Mouse (Mus musculus) neural tube, embryonic 13.5 days (tissue): ENCODE results near the gene Zdhhc7. TPM values are rescaled to one million over a fixed set of nuclear protein-coding genes. Genes with fewer than 3 reads are reported as not detected.

Experiments used
- ATAC-seq: fragments of 200-750 bp; cut with Nextera tagmentation; 2 replicates; pipeline ENCODE4 v1.8.0; 2017; ENCODE audit warnings: low read depth, mild to moderate bottlenecking, moderate TSS enrichment, moderate library complexity
- H3K27ac ChIP-seq: fragments of 300-500 bp; sonication (generic); replicated peaks from 2 replicates; pipeline ENCODE4 v1.5.1; 2015; ENCODE audit warnings: moderate library complexity, mild to moderate bottlenecking, inconsistent platforms
- H3K27me3 ChIP-seq: fragments of 300-500 bp; sonication (generic); 2 replicates; pipeline ENCODE4 v1.6.1; 2015; ENCODE audit warnings: mild to moderate bottlenecking, inconsistent platforms
- H3K36me3 ChIP-seq: fragments of 300-500 bp; sonication (generic); 2 replicates; pipeline ENCODE4 v1.6.1; 2015; ENCODE audit warnings: mild to moderate bottlenecking, inconsistent platforms
- H3K4me1 ChIP-seq: fragments of 300-500 bp; sonication (generic); replicated peaks from 2 replicates; pipeline ENCODE4 v1.6.1; 2015; ENCODE audit warnings: inconsistent platforms
- H3K4me2 ChIP-seq: fragments of 300-500 bp; sonication (generic); 2 replicates; pipeline ENCODE4 v1.6.1; 2015; ENCODE audit warnings: inconsistent platforms, mild to moderate bottlenecking, moderate library complexity
- H3K4me3 ChIP-seq: fragments of 300-500 bp; sonication (generic); 2 replicates; pipeline ENCODE4 v1.5.1; 2015; ENCODE audit warnings: mild to moderate bottlenecking, inconsistent platforms
- H3K9ac ChIP-seq: fragments of 300-500 bp; sonication (generic); 2 replicates; pipeline ENCODE4 v1.6.1; 2015; ENCODE audit warnings: moderate library complexity, mild to moderate bottlenecking, inconsistent platforms
- H3K9me3 ChIP-seq: fragments of 300-500 bp; sonication (generic); 2 replicates; pipeline ENCODE4 v1.6.1; 2016; ENCODE audit warnings: inconsistent platforms
- WGBS: fragments of 180-500 bp; shearing (Covaris S2); methylation state at CpG from one replicate; pipeline ENCODE4 v1.1.7; 2015; 5-methylcytosine and 5-hydroxymethylcytosine counted together
- polyA plus RNA-seq: library from polyadenylated mRNA; unstranded; fragments of >200 nt; fragmentation: Nextera tagmentation; extraction: Ambion mirVana; gene quantifications from 2 replicates; pipeline ENCODE4 v1.2.1, GENCODE M21; 2015

The Zdhhc7 gene
- polyA plus RNA-seq, 1 experiment from 2014 or later, result 30.4 TPM

DNA sequence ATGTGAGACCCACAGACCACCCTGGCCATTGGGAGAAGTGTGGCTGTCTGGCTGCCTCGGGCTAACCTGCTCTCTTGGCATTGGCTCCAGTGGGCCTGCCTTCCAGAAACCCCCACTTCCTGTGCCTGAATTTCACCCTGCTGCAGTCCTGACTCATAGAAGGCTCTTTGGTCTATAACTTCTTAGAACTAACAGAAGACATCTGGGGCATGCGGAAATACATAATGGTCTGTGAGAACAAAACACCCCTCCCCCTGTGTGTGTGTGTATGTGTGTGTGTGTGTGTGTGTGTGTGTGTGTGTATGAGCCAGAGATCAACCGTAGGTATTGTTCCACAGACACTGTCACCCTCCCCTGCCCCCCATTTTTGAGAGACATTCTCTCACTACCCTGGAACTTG lies 38.0 kb downstream of the Zdhhc7 start:
- ATAC-seq, result no peak
- Histone ChIP-seq H3K27me3 (no peaks in the 10 kb centered on the region), H3K27ac (no peak overlapping the region), H3K9me3 (no peaks in the 10 kb centered on the region), H3K4me2 (no peak overlapping the region), H3K4me3 (no peak overlapping the region), H3K4me1 (0 out of 2 replicates have a peak, but pooled peaks cover 3% of the 10 kb centered on the region), H3K36me3 (no peaks in the 10 kb centered on the region), H3K9ac (no peak overlapping the region)
- WGBS, result 81% methylated on average over 3 of the region's 3 CpGs

DNA sequence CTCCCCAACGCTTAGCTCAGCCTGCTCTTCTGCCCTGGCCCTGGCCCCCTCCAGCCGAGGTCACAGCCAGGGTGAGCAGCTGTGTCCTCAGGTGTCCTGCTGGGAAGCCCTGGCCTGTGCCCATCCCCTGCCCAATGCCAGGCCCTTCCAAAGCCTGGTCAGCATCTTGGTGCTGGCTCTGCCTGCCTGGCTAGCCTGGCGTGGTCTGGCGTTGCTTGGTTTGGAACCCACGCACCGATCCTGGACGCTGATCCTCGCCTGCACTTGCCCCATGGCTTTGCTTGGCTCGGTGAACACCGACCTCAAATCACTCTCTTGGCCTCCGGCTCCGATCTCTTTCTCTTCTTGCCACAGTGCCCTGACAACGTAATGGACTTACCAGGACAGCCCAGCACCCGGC lies 38.5 kb downstream of the Zdhhc7 start:
- 87% methylated on average over 14 of the region's 14 CpGs for WGBS
- no peaks in the 10 kb centered on the region for H3K27me3 ChIP-seq
- no peak overlapping the region for H3K4me3 ChIP-seq

GRCm38 (mm10) chr8:120057078-120057477 lies 44.2 kb downstream of the Zdhhc7 start:
- Histone ChIP-seq H3K9me3 (no peaks in the 10 kb centered on the region), H3K27ac (no peak overlapping the region), H3K4me2 (no peak overlapping the region), H3K36me3 (no peaks in the 10 kb centered on the region), H3K9ac (no peak overlapping the region), H3K27me3 (no peaks in the 10 kb centered on the region), H3K4me1 (no peaks in the 10 kb centered on the region), H3K4me3 (no peak overlapping the region)
- 76% methylated on average over 2 of the region's 2 CpGs for WGBS
- ATAC-seq, result no peak

More for the DNA sequence above, 38.5 kb downstream of the Zdhhc7 start:
- H3K9ac ChIP-seq, result no peak overlapping the region
- ATAC-seq, result no peak
- H3K4me1 ChIP-seq, result no peaks in the 10 kb centered on the region
- H3K36me3 ChIP-seq, result no peaks in the 10 kb centered on the region
- no peak overlapping the region for H3K27ac ChIP-seq
- no peaks in the 10 kb centered on the region for H3K9me3 ChIP-seq
- H3K4me2 ChIP-seq, result no peak overlapping the region

GRCm38 (mm10) chr8:120054833-120055232 lies 46.4 kb downstream of the Zdhhc7 start:
- Histone ChIP-seq H3K4me3 (no peak overlapping the region), H3K36me3 (no peaks in the 10 kb centered on the region), H3K9ac (no peak overlapping the region), H3K9me3 (no peaks in the 10 kb centered on the region), H3K4me1 (0 out of 2 replicates have a peak, but pooled peaks cover 4% of the 10 kb centered on the region), H3K27ac (no peak overlapping the region), H3K4me2 (no peak overlapping the region), H3K27me3 (no peaks in the 10 kb centered on the region)
- ATAC-seq, result no peak
- WGBS, result 86% methylated on average over 3 of the region's 3 CpGs

- H3K4me1 ChIP-seq, result 0 out of 2 replicates have a peak, but pooled peaks cover 4% of the 10 kb centered on the region
- no peak overlapping the region for H3K4me3 ChIP-seq
- no peaks in the 10 kb centered on the region for H3K27me3 ChIP-seq
- WGBS, result 75% methylated on average over 8 of the region's 8 CpGs
- H3K9me3 ChIP-seq, result no peaks in the 10 kb centered on the region
- no peaks in the 10 kb centered on the region for H3K36me3 ChIP-seq
- H3K4me2 ChIP-seq, result no peak overlapping the region
- H3K27ac ChIP-seq, result no peak overlapping the region
- no peak for ATAC-seq
- no peak overlapping the region for H3K9ac ChIP-seq
Observed at GRCm38 (mm10) chr8:120052318-120052717, 49.0 kb downstream of the Zdhhc7 start.

DNA sequence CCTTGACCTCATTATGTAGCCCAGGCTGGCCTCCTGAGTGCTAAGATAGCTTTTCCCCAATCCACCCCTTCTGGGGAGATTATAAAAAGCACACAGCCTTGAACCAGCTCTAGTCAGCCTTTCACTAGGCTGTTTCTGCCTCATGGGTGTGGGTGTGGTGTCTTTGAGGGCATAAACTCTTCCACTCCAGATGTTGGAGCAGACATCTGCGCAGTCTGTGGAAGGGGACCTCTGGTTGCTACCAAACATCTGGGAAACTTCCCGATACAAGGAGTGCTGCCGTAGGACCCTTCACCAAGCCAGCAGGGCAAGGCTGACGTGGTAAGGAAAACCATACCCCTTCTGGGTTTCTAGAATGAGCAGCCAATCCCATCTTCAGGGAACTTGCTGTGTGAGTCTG lies 49.4 kb downstream of the Zdhhc7 start:
- no peak overlapping the region for H3K27ac ChIP-seq
- no peak overlapping the region for H3K4me3 ChIP-seq
- WGBS, result 88% methylated on average over 4 of the region's 4 CpGs
- no peak overlapping the region for H3K4me2 ChIP-seq
- no peaks in the 10 kb centered on the region for H3K36me3 ChIP-seq
- H3K27me3 ChIP-seq, result no peaks in the 10 kb centered on the region
- no peak overlapping the region for H3K9ac ChIP-seq
- no peaks in the 10 kb centered on the region for H3K9me3 ChIP-seq
- H3K4me1 ChIP-seq, result 0 out of 2 replicates have a peak, but pooled peaks cover 5% of the 10 kb centered on the region
- no peak for ATAC-seq

DNA sequence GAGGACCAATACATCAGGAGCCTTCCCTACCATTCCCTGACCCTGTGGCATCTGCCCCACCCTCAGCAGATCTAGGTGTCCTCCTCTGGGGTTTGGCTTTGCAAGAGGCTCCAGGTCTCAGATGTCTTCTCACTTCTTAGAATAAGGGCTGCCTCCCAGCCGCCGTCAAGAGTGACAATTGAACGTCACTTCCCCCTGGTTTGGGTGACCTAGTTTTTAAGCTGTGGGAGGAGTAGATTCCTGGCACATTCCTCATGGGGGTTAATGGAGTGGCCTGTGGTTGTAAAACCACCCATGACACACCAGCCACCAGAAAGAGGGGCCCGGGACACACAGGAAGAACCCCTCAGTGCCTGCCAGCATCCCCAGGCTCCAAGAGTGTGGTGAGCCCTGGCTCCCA lies 50.3 kb downstream of the Zdhhc7 start:
- no peaks in the 10 kb centered on the region for H3K27me3 ChIP-seq
- H3K27ac ChIP-seq, result no peak overlapping the region
- no peak overlapping the region for H3K4me3 ChIP-seq
- no peak overlapping the region for H3K4me2 ChIP-seq
- no peak for ATAC-seq
- WGBS, result 65% methylated on average over 4 of the region's 4 CpGs
- H3K9ac ChIP-seq, result no peak overlapping the region
- H3K9me3 ChIP-seq, result no peaks in the 10 kb centered on the region
- no peaks in the 10 kb centered on the region for H3K36me3 ChIP-seq
- peaks cover 14% of the 10 kb centered on the region; the same call in 1 of the 2 replicates for H3K4me1 ChIP-seq

DNA sequence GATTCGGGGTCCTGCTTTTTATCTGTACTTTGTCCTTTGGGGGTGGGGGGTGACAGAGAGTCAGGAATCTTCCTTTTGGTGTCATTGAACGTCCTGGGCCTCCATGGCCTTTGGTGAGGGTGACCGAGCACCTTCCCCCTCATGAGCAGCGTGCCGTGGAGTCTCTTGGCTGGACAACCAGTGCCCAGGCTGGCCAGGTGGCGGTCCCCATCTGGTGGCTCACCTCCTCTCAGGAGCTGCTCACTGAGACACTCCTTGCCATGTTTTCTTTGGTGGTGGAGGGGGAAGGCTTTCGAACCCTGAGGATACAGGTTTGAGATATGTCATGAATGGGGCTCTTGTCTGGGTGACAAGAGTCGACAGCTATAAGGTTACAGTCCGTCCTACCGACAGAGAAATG lies 50.9 kb downstream of the Zdhhc7 start:
- no peaks in the 10 kb centered on the region for H3K9me3 ChIP-seq
- no peaks in the 10 kb centered on the region for H3K36me3 ChIP-seq
- no peak overlapping the region for H3K4me2 ChIP-seq
- 83% methylated on average over 10 of the region's 10 CpGs for WGBS
- no peak overlapping the region for H3K9ac ChIP-seq
- H3K27me3 ChIP-seq, result no peaks in the 10 kb centered on the region
- H3K4me3 ChIP-seq, result no peak overlapping the region
- ATAC-seq, result no peak
- H3K27ac ChIP-seq, result no peak overlapping the region
- peaks cover 15% of the 10 kb centered on the region; the same call in 1 of the 2 replicates for H3K4me1 ChIP-seq

DNA sequence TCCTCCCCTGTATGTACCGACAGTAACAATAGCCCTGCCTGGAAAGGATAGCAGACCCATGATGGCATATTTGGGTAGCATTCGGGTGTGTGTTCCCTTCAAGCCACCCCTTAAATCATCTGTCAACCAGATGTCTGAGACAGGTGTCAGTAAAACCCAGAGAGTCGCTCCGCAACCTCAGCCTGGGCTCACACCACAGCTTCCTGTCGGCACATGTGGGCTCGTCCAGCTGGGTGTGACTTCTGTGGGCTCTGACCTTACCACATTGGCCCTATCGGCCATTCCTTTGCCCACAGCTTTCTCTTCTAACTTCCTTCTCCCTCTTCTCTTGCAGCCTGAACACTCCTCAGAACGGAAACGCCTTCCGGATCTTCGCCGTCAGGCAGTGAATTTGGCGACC lies 51.3 kb downstream of the Zdhhc7 start:
- ATAC-seq, result no peak
- no peak overlapping the region for H3K4me3 ChIP-seq
- H3K27ac ChIP-seq, result no peak overlapping the region
- no peaks in the 10 kb centered on the region for H3K9me3 ChIP-seq
- no peak overlapping the region for H3K4me2 ChIP-seq
- H3K36me3 ChIP-seq, result no peaks in the 10 kb centered on the region
- peaks cover 15% of the 10 kb centered on the region; the same call in 1 of the 2 replicates for H3K4me1 ChIP-seq
- no peak overlapping the region for H3K9ac ChIP-seq
- WGBS, result 87% methylated on average over 13 of the region's 13 CpGs
- no peaks in the 10 kb centered on the region for H3K27me3 ChIP-seq

DNA sequence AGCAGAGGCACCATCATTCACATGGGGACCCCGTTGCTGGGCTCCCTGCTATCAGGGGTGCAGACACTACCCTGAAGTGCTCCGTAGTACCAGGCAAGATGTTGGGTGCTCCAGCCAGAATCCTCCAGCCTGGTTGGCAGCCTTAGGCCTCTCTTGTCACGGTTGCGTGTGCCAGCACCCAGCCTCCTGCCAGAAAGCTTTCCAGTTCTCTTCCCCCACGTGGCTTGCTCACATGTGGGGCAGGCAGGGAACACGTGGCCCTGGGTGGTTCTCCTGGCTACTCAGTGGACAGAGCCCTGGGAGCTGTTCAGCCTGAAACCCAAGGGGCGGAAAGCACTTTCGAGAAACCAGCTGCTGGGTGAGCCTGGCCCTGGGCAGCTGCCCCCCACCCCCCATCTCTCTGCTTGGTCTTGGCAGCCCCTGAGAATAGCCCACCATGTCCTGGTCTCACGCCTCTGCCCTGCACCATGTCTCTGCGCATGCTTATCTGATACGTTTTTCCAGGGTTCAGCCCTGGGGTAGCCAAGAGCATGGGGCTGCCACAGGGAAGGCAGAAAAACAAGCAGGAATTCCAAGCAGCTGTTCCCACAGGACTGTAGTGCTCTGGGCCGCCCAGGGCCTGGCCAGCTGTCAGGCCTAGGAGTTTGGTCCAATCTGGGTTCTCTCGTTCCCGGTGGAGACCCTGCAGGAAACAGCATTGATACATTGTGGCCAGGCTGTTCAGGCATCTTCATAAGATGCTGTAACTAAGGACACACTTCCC lies 54.8 kb downstream of the Zdhhc7 start:
- no peaks in the 10 kb centered on the region for H3K9me3 ChIP-seq
- no peak overlapping the region for H3K4me3 ChIP-seq
- no peak overlapping the region for H3K4me2 ChIP-seq
- H3K27ac ChIP-seq, result peak overlapping the region; percentile 11
- no peaks in the 10 kb centered on the region for H3K36me3 ChIP-seq
- 72% methylated on average over 14 of the region's 14 CpGs for WGBS
- no peaks in the 10 kb centered on the region for H3K27me3 ChIP-seq
- H3K4me1 ChIP-seq, result peaks cover 15% of the 10 kb centered on the region; the same call in 1 of the 2 replicates
- ATAC-seq, result no peak
- H3K9ac ChIP-seq, result no peak overlapping the region

GRCm38 (mm10) chr8:120045471-120045870 lies 55.8 kb downstream of the Zdhhc7 start:
- Histone ChIP-seq H3K9me3 (no peaks in the 10 kb centered on the region), H3K27ac (no peak overlapping the region), H3K27me3 (no peaks in the 10 kb centered on the region), H3K36me3 (no peaks in the 10 kb centered on the region), H3K9ac (no peak overlapping the region), H3K4me1 (peaks cover 11% of the 10 kb centered on the region; the same call in 1 of the 2 replicates), H3K4me2 (no peak overlapping the region), H3K4me3 (no peak overlapping the region)
- no peak for ATAC-seq
- 52% methylated on average over 5 of the region's 5 CpGs for WGBS

DNA sequence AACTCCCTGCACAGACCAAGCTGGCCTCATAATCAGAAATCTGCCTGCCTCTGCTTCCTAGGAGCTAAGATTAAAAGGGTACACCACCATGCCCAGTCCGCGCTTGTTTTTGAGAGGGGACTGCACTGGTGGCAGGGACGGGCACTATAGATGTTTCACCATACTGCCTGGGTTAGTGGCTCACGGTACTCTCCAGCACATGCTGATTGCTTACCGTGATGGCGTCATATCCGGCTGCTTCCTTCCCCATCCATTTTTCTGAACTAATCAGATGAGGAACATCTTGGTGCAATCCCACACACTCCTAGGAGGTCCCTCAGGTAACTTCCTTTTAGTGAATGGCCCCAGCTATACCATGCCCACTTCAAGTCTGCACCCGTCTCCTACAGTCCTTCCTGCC lies 56.4 kb downstream of the Zdhhc7 start:
- Histone ChIP-seq H3K27me3 (no peaks in the 10 kb centered on the region), H3K4me3 (no peak overlapping the region), H3K9ac (no peak overlapping the region), H3K4me1 (peaks cover 11% of the 10 kb centered on the region; the same call in 1 of the 2 replicates), H3K4me2 (no peak overlapping the region), H3K36me3 (no peaks in the 10 kb centered on the region), H3K27ac (no peak overlapping the region), H3K9me3 (no peaks in the 10 kb centered on the region)
- 89% methylated on average over 8 of the region's 8 CpGs for WGBS
- no peak for ATAC-seq
